Mouse (Mus musculus): ENCODE results near the gene Klra9. TPM values are rescaled to one million over a fixed set of nuclear protein-coding genes. Genes with fewer than 3 reads are reported as not detected.

Klra9 gene
- polyA plus RNA-seq (2015; fragmentation: Nextera tagmentation; extraction: Ambion mirVana), result not detected in 2 replicates

DNA sequence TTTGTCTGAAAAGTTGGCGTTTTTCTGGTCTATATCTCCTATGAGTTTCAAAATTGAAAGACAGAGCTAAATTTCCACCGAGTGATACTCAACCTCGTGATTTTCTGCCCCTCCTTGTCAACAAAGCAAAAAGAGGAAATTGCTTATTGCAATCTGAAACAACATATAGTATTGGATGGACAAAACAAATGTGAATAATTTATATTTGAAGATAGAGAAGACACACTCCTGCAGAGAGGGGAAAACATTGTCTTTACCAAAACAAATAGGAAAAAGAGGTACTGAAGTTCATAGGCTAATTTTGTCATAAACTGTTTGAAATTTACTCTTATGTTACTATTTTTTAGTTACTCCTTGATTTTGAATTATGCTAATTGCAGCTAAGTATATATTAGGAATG is at the start of gene Klra9:
Klra9 (minus strand) TSS at position 101 of the 400 bp plus-strand sequence.

DNA sequence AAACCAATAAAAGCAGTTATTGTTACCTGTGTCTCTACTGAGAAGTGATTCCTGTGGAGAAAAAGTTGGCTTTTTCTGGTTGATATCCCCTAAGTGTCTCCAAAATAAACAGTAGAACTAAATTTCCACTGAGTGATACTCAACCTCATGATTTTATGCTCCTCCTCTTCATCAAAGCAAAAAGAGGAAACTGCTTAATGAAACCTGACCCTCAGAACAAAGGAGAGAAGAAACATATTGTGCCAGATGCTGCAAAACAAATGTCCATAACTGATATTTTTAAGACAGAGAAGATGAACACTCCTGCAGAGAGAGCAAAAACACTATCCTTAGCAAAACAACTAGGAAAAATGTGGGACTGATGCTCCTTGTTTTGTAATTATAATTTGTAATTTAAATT is 40.3 kb upstream of the Klra9 start, which contains the start of gene Klra7:
Klra7 (minus strand) TSS at position 101 of the 400 bp plus-strand sequence.

GRCm38 (mm10) chr6:130129798-130130197 is 63.1 kb downstream of the Klra9 start, which contains the start of gene Klra8:
Gene Klra8, minus strand, starts transcription at chr6:130129898.

Other genes with a start within 250 kb of the Klra9 start
- not detected in 2 replicates for gene Klra6, start 166.2 kb downstream of the Klra9 start, polyA plus RNA-seq (2015; fragmentation: Nextera tagmentation; extraction: Ambion mirVana)
- gene Klra4, start 125.8 kb downstream of the Klra9 start, polyA plus RNA-seq (2015; fragmentation: Nextera tagmentation; extraction: Ambion mirVana), result not detected in 2 replicates
- not detected in 2 replicates for gene Klra8, start 63.2 kb downstream of the Klra9 start, polyA plus RNA-seq (2015; fragmentation: Nextera tagmentation; extraction: Ambion mirVana)
- gene Klra7, start 40.2 kb upstream of the Klra9 start, polyA plus RNA-seq (2015; fragmentation: Nextera tagmentation; extraction: Ambion mirVana), result not detected in 2 replicates
- not detected in 2 replicates for gene Klra10, start 88.8 kb upstream of the Klra9 start, polyA plus RNA-seq (2015; fragmentation: Nextera tagmentation; extraction: Ambion mirVana)
- not detected in 2 replicates for gene Klra3, start 144.5 kb upstream of the Klra9 start, polyA plus RNA-seq (2015; fragmentation: Nextera tagmentation; extraction: Ambion mirVana)
- gene Klra1, start 193.8 kb upstream of the Klra9 start, polyA plus RNA-seq (2015; fragmentation: Nextera tagmentation; extraction: Ambion mirVana), result not detected in 2 replicates